8 mouse cellular contexts compared by ENCODE assay signal in genomic region chr6:10970587-10971138, GRCm38 (mm10).
A peak's percentile ranks its signal among the peaks of the same experiment; 100 is the strongest.
DNase-seq lines count a peak whose midpoint lies in the region; ATAC-seq and TF ChIP-seq lines count a peak whose summit lies in the region.

No protein-coding gene starts in this region.

- whole genome bisulfite sequencing in liver, adult 2 months: 54% methylated on average over 11 of the region's 11 CpGs
- WGBS in embryonic facial prominence, embryonic 14.5 days: 13% methylated on average over 11 of the region's 11 CpGs
- WGBS in kidney, embryonic 16.5 days: 18% methylated on average over 11 of the region's 11 CpGs
- 11% methylated on average over 11 of the region's 11 CpGs for WGBS in limb, embryonic 14.5 days

- H3K4me2 ChIP-seq in embryonic facial prominence, embryonic 14.5 days (ENCODE audit: low read depth, low read length): peak overlapping the region; percentile 33
- H3K4me2 ChIP-seq in kidney, embryonic 16.5 days (replicated peaks; ENCODE audit: low read depth, low read length): no peak overlapping the region
- H3K4me2 ChIP-seq in limb, embryonic 14.5 days (replicated peaks; ENCODE audit: low read depth, low read length, severe bottlenecking): peak overlapping the region; percentile 28; the same call in 1 of the 2 replicates

- H3K4me3 ChIP-seq in liver, adult 2 months (ENCODE audit: insufficient read depth, low read depth, low read length): no peak overlapping the region
- H3K4me3 ChIP-seq in embryonic facial prominence, embryonic 14.5 days (ENCODE audit: low read depth, low read length): no peak overlapping the region
- H3K4me3 ChIP-seq in kidney, embryonic 16.5 days (ENCODE audit: low read length): no peak overlapping the region
- no peak overlapping the region for H3K4me3 ChIP-seq in limb, embryonic 14.5 days (replicated peaks; ENCODE audit: low read length)

- TF ChIP-seq POLR2A in liver, adult 2 months (IDR thresholded peaks at IDR 0.05; ENCODE audit: extremely low read depth, insufficient read depth, low read length): no peak
- TF ChIP-seq POLR2A in limb, embryonic 14.5 days (IDR thresholded peaks at IDR 0.05; ENCODE audit: borderline replicate concordance, extremely low read depth, insufficient read depth, insufficient read length): no peak

- no peaks in the 10 kb centered on the region for H3K4me1 ChIP-seq in liver, adult 2 months (ENCODE audit: control insufficient read depth, insufficient read depth, low read length)
- no peaks in the 10 kb centered on the region for H3K4me1 ChIP-seq in embryonic facial prominence, embryonic 14.5 days (ENCODE audit: control insufficient read depth, insufficient read depth, low read length)
- no peaks in the 10 kb centered on the region for H3K4me1 ChIP-seq in kidney, embryonic 16.5 days (ENCODE audit: insufficient read depth, low read length)
- H3K4me1 ChIP-seq in limb, embryonic 14.5 days (ENCODE audit: control insufficient read depth, insufficient read depth, low read length): 0 out of 2 replicates have a peak, but pooled peaks cover 3% of the 10 kb centered on the region

- no peaks in the 10 kb centered on the region for H3K36me3 ChIP-seq in liver, adult 2 months (ENCODE audit: control insufficient read depth, insufficient read depth, low read length)
- no peaks in the 10 kb centered on the region for H3K36me3 ChIP-seq in embryonic facial prominence, embryonic 14.5 days (ENCODE audit: control insufficient read depth, insufficient read depth, low read length)
- no peaks in the 10 kb centered on the region for H3K36me3 ChIP-seq in kidney, embryonic 16.5 days (ENCODE audit: insufficient read depth, low read length)
- no peaks in the 10 kb centered on the region for H3K36me3 ChIP-seq in limb, embryonic 14.5 days (ENCODE audit: control insufficient read depth, insufficient read depth, low read length)

- TF ChIP-seq CTCF in liver, adult 2 months (IDR thresholded peaks at IDR 0.05; ENCODE audit: low read depth, low read length): no peak

- H3K27me3 ChIP-seq in liver, adult 2 months (ENCODE audit: control insufficient read depth, insufficient read depth, low read length): no peaks in the 10 kb centered on the region
- H3K27me3 ChIP-seq in embryonic facial prominence, embryonic 14.5 days (replicated peaks; ENCODE audit: control insufficient read depth, insufficient read depth, low read length): no peaks in the 10 kb centered on the region
- H3K27me3 ChIP-seq in kidney, embryonic 16.5 days (ENCODE audit: insufficient read depth, low read length): no peaks in the 10 kb centered on the region
- no peaks in the 10 kb centered on the region for H3K27me3 ChIP-seq in limb, embryonic 14.5 days (ENCODE audit: control insufficient read depth, insufficient read depth, low read length)

- H3K9ac ChIP-seq in liver, adult 2 months (ENCODE audit: low read depth, low read length): no peak overlapping the region
- no peak overlapping the region for H3K9ac ChIP-seq in embryonic facial prominence, embryonic 14.5 days (ENCODE audit: low read depth, low read length)
- H3K9ac ChIP-seq in kidney, embryonic 16.5 days (replicated peaks; ENCODE audit: low read length): no peak overlapping the region
- H3K9ac ChIP-seq in limb, embryonic 14.5 days (ENCODE audit: low read depth, low read length, severe bottlenecking): peak overlapping the region; percentile 18; the same call in 1 of the 2 replicates

- H3K27ac ChIP-seq in liver, adult 2 months (replicated peaks; ENCODE audit: insufficient read depth, low read depth, low read length): no peak overlapping the region
- H3K27ac ChIP-seq in embryonic facial prominence, embryonic 14.5 days (replicated peaks; ENCODE audit: low read depth, low read length): no peak overlapping the region
- peak overlapping the region; percentile 16; the same call in 1 of the 2 replicates for H3K27ac ChIP-seq in kidney, embryonic 16.5 days (ENCODE audit: low read length)
- no peak overlapping the region for H3K27ac ChIP-seq in limb, embryonic 14.5 days (replicated peaks; ENCODE audit: low read depth, low read length)

- no peaks in the 10 kb centered on the region for H3K79me2 ChIP-seq in liver, adult 2 months (ENCODE audit: control insufficient read depth, insufficient read depth, low read length)

- peak; percentile 6 for DNase-seq in liver, adult 2 months (ENCODE audit: extremely low read depth, low read depth, low spot score)
- no peak for DNase-seq in liver
- DNase-seq in embryonic facial prominence, embryonic 14.5 days (ENCODE audit: low spot score): peak; percentile 72
- DNase-seq in limb, embryonic 14.5 days (ENCODE audit: low spot score): peak; percentile 10
- DNase-seq in right cerebral cortex, postnatal 4 days: peak; percentile 22
- DNase-seq in lung, adult 18-20 months: no peak
- no peak for DNase-seq in thymus, postnatal 0 days (ENCODE audit: low spot score)

- ATAC-seq in embryonic facial prominence, embryonic 14.5 days (ENCODE audit: low read depth): peak; percentile 57; the same call in 1 of the 2 replicates
- ATAC-seq in kidney, embryonic 16.5 days (ENCODE audit: low FRiP score, low TSS enrichment): peak; percentile 75; the same call in 1 of the 2 replicates
- no peak for ATAC-seq in limb, embryonic 14.5 days (ENCODE audit: low FRiP score, low read depth)

- H3K9me3 ChIP-seq in embryonic facial prominence, embryonic 14.5 days (ENCODE audit: control insufficient read depth, low read length): no peaks in the 10 kb centered on the region
- no peaks in the 10 kb centered on the region for H3K9me3 ChIP-seq in kidney, embryonic 16.5 days (ENCODE audit: low read length)
- H3K9me3 ChIP-seq in limb, embryonic 14.5 days (ENCODE audit: control insufficient read depth, low read length): no peaks in the 10 kb centered on the region

Comparison
In these comparisons a context has a peak if more than half of its experiments do, and no peak if none do; other contexts are left out.
1. DNase-seq: peak in liver, adult 2 months (single experiment), embryonic facial prominence, embryonic 14.5 days (single experiment), limb, embryonic 14.5 days (single experiment) and right cerebral cortex, postnatal 4 days (single experiment); none in liver (single experiment), lung, adult 18-20 months (0 of 2) and thymus, postnatal 0 days (single experiment).